Mouse (Mus musculus) intestine, embryonic 15.5 days (tissue): ENCODE measurements around the gene Tdrd1. TPM values are rescaled to one million over a fixed set of nuclear protein-coding genes. Genes with fewer than 3 reads are reported as not detected.

Experiments
- ATAC-seq: fragments of 200-750 bp; cut with Nextera tagmentation; 2 replicates; pipeline ENCODE4 v1.8.0; 2017; ENCODE audit warnings: moderate TSS enrichment, moderate library complexity
- H3K27ac ChIP-seq: fragments of 300-500 bp; sonication (generic); 2 replicates; pipeline ENCODE4 v1.5.1; 2015; ENCODE audit warnings: mild to moderate bottlenecking, inconsistent platforms
- H3K27me3 ChIP-seq: fragments of 300-500 bp; sonication (generic); replicated peaks from 2 replicates; pipeline ENCODE4 v1.6.1; 2015; ENCODE audit warnings: inconsistent platforms
- H3K36me3 ChIP-seq: fragments of 300-500 bp; sonication (generic); 2 replicates; pipeline ENCODE4 v1.6.1; 2015; ENCODE audit warnings: inconsistent platforms
- H3K4me1 ChIP-seq: fragments of 300-500 bp; sonication (generic); replicated peaks from 2 replicates; pipeline ENCODE4 v1.6.1; 2015; ENCODE audit warnings: inconsistent platforms
- H3K4me2 ChIP-seq: fragments of 300-500 bp; sonication (generic); replicated peaks from 2 replicates; pipeline ENCODE4 v1.6.1; 2015; ENCODE audit warnings: mild to moderate bottlenecking, inconsistent platforms
- H3K4me3 ChIP-seq: fragments of 300-500 bp; sonication (generic); replicated peaks from 2 replicates; pipeline ENCODE4 v1.5.1; 2015; ENCODE audit warnings: inconsistent platforms
- H3K9ac ChIP-seq: fragments of 300-500 bp; sonication (generic); 2 replicates; pipeline ENCODE4 v1.6.1; 2015; ENCODE audit warnings: inconsistent platforms
- H3K9me3 ChIP-seq: fragments of 300-500 bp; sonication (generic); 2 replicates; pipeline ENCODE4 v1.6.1; 2016; ENCODE audit warnings: inconsistent platforms
- WGBS: fragments of 180-500 bp; shearing (Covaris S2); methylation state at CpG from one replicate; pipeline ENCODE4 v1.1.7; 2015; 5-methylcytosine and 5-hydroxymethylcytosine counted together
- polyA plus RNA-seq: library from polyadenylated mRNA; unstranded; fragments of >200 nt; fragmentation: Nextera tagmentation; extraction: Ambion mirVana; gene quantifications from 2 replicates; pipeline ENCODE4 v1.2.1, GENCODE M21; 2015

The Tdrd1 gene
- polyA plus RNA-seq, 1 experiment from 2014 or later, result 0.98 TPM

DNA sequence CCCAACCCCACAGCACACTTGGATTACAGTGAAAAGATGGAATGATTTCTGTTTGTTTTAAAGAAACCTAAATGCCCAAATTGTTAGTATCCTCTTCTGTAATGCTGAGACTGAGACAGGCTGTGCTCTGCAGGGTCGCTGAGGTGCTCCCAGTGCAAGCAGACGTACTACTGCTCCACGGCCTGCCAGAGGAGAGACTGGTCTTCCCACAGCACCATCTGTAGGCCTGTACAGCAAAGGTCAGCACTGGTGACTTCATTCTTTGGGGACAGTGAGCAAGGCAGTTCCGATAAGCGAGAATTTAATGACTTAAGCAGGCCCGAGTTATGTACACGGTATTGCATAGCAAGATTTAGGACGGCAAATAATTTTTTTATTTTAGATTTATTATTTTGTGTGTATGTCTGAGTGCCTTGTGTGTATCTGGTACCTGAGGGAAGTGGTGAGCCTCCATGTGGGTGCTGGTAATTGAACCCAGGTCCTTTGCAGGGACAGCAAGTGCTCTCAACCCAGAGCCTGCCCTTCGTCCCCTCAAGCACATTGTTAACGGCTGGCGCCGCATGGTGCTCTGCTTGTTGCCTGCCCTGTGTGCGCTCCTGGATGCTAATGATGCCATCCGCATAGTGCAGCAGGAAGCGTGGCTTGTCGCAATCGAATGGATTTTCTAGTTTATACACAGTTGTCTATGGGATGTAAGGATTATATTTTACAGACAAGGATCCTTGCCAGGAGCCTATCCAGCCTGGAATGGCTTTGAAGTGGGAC is 13.1 kb downstream of the Tdrd1 start:
- H3K4me3 ChIP-seq, result no peak overlapping the region
- no peaks in the 10 kb centered on the region for H3K27me3 ChIP-seq
- no peak for ATAC-seq
- no peak overlapping the region for H3K27ac ChIP-seq
- 64% methylated on average over 17 of the region's 17 CpGs for WGBS
- H3K36me3 ChIP-seq, result no peaks in the 10 kb centered on the region
- H3K4me2 ChIP-seq, result no peak overlapping the region
- no peaks in the 10 kb centered on the region for H3K9me3 ChIP-seq
- no peak overlapping the region for H3K9ac ChIP-seq
- H3K4me1 ChIP-seq, result no peaks in the 10 kb centered on the region

DNA sequence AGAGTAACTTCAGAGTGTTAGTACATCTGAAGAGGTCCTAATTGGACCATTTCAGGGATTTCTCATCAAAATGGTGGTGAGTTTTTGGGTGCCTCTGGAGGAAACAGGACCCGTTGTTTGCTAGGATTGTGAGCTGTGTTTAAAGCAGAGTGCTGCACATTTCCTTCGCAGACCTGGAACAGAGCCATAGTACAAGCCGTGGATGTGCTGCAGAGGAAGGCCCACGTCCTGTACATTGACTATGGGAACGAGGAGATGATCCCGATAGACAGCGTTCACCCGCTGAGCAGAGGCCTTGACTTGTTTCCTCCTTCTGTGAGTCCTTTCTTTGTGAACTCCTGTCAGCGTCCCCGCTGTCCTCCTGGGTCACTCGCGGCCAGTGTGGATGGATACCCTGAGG is 17.0 kb downstream of the Tdrd1 start:
- Histone ChIP-seq H3K27me3 (no peaks in the 10 kb centered on the region), H3K4me2 (no peak overlapping the region), H3K9me3 (no peaks in the 10 kb centered on the region), H3K36me3 (no peaks in the 10 kb centered on the region), H3K4me3 (no peak overlapping the region), H3K9ac (no peak overlapping the region), H3K4me1 (no peaks in the 10 kb centered on the region), H3K27ac (no peak overlapping the region)
- WGBS, result 72% methylated on average over 12 of the region's 12 CpGs
- ATAC-seq, result no peak

DNA sequence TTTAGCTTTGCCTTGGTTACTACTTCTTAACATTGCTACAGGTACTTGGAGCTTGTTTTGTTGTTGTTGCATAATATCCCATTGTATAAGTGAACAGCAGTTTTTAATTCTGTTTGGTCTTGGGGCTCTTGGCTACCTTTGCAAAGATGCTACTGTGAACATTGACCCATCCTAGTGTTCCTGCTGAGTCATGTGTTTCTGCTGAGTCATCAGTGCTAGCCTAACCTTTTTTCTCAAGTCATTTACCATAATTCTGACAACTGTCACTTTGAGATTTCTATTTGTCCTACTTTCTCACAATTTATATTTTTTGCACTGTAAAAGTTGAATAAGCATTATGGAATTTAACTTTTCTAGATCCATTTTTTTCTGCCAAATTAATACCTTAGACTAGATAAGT is 26.6 kb downstream of the Tdrd1 start:
- Histone ChIP-seq H3K36me3 (no peaks in the 10 kb centered on the region), H3K27ac (no peak overlapping the region), H3K4me3 (no peak overlapping the region), H3K9ac (no peak overlapping the region), H3K4me1 (no peaks in the 10 kb centered on the region), H3K27me3 (no peaks in the 10 kb centered on the region), H3K9me3 (no peaks in the 10 kb centered on the region), H3K4me2 (no peak overlapping the region)
- ATAC-seq, result no peak

DNA sequence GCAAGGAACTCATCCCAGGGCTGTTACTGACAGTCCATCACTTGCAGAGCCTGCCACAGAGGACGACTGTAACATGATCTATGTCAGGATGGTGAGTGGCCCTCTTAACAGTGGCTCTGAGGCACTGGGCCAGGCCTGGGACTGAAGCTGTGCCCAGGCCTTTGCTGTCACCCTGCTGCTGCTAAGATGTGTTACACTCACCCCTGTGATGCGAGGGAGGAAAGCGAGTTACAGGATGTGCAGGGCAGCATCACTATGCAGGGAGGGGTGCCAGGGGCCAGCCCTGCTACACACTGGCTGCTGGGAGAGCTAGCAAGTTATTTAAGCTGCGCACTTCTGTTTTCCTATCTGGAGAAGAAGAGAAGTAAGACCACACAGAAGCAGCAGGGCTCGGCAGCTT is 30.4 kb downstream of the Tdrd1 start:
- WGBS, result 37% methylated on average over 5 of the region's 5 CpGs
- Histone ChIP-seq H3K27ac (no peak overlapping the region), H3K27me3 (no peaks in the 10 kb centered on the region), H3K4me1 (no peaks in the 10 kb centered on the region), H3K9me3 (no peaks in the 10 kb centered on the region), H3K4me2 (no peak overlapping the region), H3K36me3 (no peaks in the 10 kb centered on the region), H3K4me3 (no peak overlapping the region), H3K9ac (no peak overlapping the region)
- ATAC-seq, result no peak

DNA sequence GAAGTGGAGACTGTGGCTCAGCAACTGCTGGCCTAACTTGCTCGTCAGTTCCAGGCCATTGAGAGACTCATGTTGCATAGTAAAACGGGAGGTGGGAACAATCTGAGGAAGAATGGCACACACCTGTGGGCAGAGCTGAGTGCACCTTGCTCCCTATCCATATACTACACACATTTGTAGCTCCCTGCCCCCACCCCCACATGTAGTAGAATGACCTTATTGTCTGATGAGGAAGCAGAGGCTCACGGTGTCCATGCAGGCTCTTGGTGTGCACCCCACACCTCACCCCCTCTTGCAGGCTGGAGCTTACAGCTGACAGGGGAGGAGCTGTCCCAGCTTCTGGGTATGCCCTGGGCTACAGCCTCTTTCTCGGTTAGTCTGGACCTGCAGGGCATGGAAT is 41.7 kb downstream of the Tdrd1 start:
- H3K9me3 ChIP-seq, result no peaks in the 10 kb centered on the region
- H3K4me3 ChIP-seq, result no peak overlapping the region
- H3K4me2 ChIP-seq, result no peak overlapping the region
- no peaks in the 10 kb centered on the region for H3K36me3 ChIP-seq
- ATAC-seq, result peak; percentile 51
- H3K27me3 ChIP-seq, result peaks cover 5% of the 10 kb centered on the region
- 63% methylated on average over 4 of the region's 4 CpGs for WGBS
- no peak overlapping the region for H3K9ac ChIP-seq
- no peak overlapping the region for H3K27ac ChIP-seq
- H3K4me1 ChIP-seq, result no peaks in the 10 kb centered on the region

- Histone ChIP-seq H3K4me2 (peak within 1 kb of the TSS; percentile 99), H3K36me3 (no peaks in the 10 kb centered on the region), H3K4me1 (peaks cover 18% of the 10 kb centered on the region), H3K9ac (peak within 1 kb of the TSS; percentile 46), H3K9me3 (no peaks in the 10 kb centered on the region), H3K27me3 (peaks cover 38% of the 10 kb centered on the region), H3K27ac (no peak within 1 kb of the TSS), H3K4me3 (peak within 1 kb of the TSS; percentile 50)
- WGBS, result 2% methylated on average over 71 of the region's 71 CpGs
- ATAC-seq, result peak; percentile 77
These were observed 48.0 kb downstream of the Tdrd1 start, which contains the start of gene Vwa2 for GRCm38 (mm10) chr19:56873816-56874600. TSS of gene Vwa2 (plus strand) at chr19:56874249.

DNA sequence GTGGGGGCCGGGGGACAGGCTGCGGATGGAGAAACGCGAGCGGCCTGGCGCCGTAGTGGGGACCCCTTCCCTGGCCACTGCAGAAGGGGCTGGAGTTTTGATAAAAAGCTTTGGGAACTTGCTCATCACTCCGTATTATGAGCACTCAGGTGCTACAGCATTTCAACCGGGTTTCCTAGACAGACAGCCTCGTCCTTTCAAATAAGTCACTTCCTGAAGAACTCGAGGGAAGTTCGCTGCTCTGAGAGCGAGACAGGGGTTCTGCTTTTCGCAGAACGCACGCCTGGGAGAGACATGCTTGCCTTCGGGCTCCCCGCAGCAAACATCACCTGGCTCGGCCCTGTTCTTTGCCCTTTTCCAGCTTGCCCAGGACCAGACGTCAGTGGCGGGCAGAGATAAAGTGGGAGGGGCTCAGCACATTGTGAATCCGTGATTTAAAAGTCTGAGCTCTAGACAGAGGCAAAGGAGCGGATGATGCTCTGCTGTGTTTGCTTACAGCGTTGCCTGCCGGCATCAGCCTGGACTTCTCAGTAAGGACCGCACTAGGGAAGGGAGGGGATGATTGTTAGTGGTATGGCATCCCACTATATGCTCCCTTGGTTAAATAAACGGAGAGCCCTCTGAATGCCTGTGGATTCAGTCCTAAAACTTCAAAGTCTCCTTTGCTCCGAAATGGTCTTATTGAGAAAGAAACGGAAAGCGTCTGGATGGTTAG is 48.7 kb downstream of the Tdrd1 start:
- 7% methylated on average over 30 of the region's 30 CpGs for WGBS
- H3K27me3 ChIP-seq, result peaks cover 38% of the 10 kb centered on the region

DNA sequence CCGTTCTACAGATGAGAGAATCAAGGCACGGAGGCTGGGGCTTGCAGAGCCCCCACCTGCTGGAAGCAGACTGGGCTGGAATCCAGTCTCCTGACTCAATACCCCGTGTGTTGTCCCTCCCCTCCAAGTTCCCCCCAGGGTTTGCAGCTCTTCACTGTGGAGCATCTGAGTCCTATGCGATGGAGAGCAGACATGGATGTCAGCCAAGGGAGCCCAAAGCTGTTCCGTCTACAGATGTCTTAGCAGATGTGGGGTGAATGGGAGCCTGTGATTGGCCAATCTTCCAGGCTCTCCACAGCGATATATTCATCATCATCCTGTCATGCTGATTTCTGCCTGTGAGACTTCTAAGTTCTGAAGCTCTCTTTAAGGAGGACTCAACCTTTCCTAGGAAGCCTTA is 51.4 kb downstream of the Tdrd1 start:
- H3K9ac ChIP-seq, result no peak overlapping the region
- H3K9me3 ChIP-seq, result no peaks in the 10 kb centered on the region
- H3K4me3 ChIP-seq, result no peak overlapping the region
- no peak overlapping the region for H3K27ac ChIP-seq
- peaks cover 18% of the 10 kb centered on the region for H3K4me1 ChIP-seq
- H3K27me3 ChIP-seq, result peaks cover 36% of the 10 kb centered on the region
- no peak overlapping the region for H3K4me2 ChIP-seq
- ATAC-seq, result peak; percentile 55; the same call in 1 of the 2 replicates
- WGBS, result 51% methylated on average over 6 of the region's 6 CpGs
- no peaks in the 10 kb centered on the region for H3K36me3 ChIP-seq

More for the DNA sequence above, 48.7 kb downstream of the Tdrd1 start:
- no peaks in the 10 kb centered on the region for H3K36me3 ChIP-seq
- H3K9ac ChIP-seq, result peak overlapping the region; percentile 46
- H3K9me3 ChIP-seq, result no peaks in the 10 kb centered on the region
- peak overlapping the region; percentile 50 for H3K4me3 ChIP-seq
- H3K27ac ChIP-seq, result no peak overlapping the region
- peak; percentile 41 for ATAC-seq
- H3K4me1 ChIP-seq, result peaks cover 18% of the 10 kb centered on the region
- peak overlapping the region; percentile 99 for H3K4me2 ChIP-seq

- ATAC-seq, result no peak
- WGBS, result 58% methylated on average over 10 of the region's 10 CpGs
- Histone ChIP-seq H3K9me3 (no peaks in the 10 kb centered on the region), H3K27me3 (no peaks in the 10 kb centered on the region; the same call in 1 of the 2 replicates), H3K36me3 (no peaks in the 10 kb centered on the region), H3K4me3 (no peak overlapping the region), H3K27ac (no peak overlapping the region), H3K9ac (no peak overlapping the region), H3K4me2 (no peak overlapping the region), H3K4me1 (0 out of 2 replicates have a peak, but pooled peaks cover 8% of the 10 kb centered on the region)
These were observed 61.9 kb downstream of the Tdrd1 start for GRCm38 (mm10) chr19:56887879-56888278.

DNA sequence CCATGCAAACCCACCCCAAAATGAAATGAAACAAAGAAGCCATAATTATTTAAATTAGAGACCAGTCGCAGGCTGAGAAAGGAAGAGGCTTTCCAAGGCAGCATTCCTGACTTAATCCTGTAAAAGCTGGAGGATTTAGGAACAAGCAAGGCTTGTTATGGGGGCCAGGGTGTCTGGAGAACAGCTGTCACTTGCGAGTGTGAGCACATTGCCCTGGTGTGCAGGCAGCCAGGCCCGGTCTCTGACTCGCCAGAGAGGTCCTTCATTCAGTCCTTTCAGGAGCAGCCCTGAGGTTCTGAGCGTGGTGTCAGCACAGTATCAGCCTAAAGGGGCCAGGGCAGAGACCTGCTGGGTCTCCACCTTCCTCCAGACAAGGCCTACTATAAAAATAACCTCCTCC is 62.6 kb downstream of the Tdrd1 start:
- no peak for ATAC-seq
- Histone ChIP-seq H3K9ac (no peak overlapping the region), H3K4me2 (no peak overlapping the region), H3K4me3 (no peak overlapping the region), H3K9me3 (no peaks in the 10 kb centered on the region), H3K4me1 (0 out of 2 replicates have a peak, but pooled peaks cover 8% of the 10 kb centered on the region), H3K27me3 (no peaks in the 10 kb centered on the region; the same call in 1 of the 2 replicates), H3K27ac (no peak overlapping the region), H3K36me3 (no peaks in the 10 kb centered on the region)
- WGBS, result 49% methylated on average over 5 of the region's 5 CpGs

- H3K36me3 ChIP-seq, result no peaks in the 10 kb centered on the region
- H3K9ac ChIP-seq, result no peak overlapping the region
- no peak overlapping the region for H3K4me2 ChIP-seq
- 0 out of 2 replicates have a peak, but pooled peaks cover 8% of the 10 kb centered on the region for H3K4me1 ChIP-seq
- ATAC-seq, result no peak
- 55% methylated on average over 2 of the region's 2 CpGs for WGBS
- H3K4me3 ChIP-seq, result no peak overlapping the region
- H3K27ac ChIP-seq, result no peak overlapping the region
- no peaks in the 10 kb centered on the region for H3K9me3 ChIP-seq
- H3K27me3 ChIP-seq, result no peaks in the 10 kb centered on the region; the same call in 1 of the 2 replicates
These were observed 65.4 kb downstream of the Tdrd1 start for GRCm38 (mm10) chr19:56891438-56891837.

DNA sequence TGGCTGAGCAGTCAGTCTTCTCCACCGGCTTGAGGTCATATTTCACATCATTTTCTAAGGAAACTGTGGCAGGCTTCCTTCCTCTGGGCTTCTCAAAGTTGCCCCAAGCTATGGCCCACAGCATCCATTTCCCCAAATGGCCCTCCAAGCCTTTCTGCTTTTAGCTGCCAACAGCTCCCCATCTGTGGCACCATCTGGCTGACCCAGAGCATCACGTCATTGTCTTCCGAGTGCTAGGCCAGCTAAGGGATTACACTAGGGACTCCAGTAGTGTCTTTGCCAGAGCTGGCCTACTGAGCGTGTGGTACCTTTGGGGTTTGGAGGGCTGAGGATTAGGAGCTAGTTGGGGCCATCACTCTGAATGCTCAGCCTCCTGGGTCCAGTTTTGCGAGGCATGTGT is 66.6 kb downstream of the Tdrd1 start:
- H3K27ac ChIP-seq, result no peak overlapping the region
- H3K4me2 ChIP-seq, result no peak overlapping the region
- no peaks in the 10 kb centered on the region; the same call in 1 of the 2 replicates for H3K27me3 ChIP-seq
- 92% methylated on average over 5 of the region's 5 CpGs for WGBS
- 0 out of 2 replicates have a peak, but pooled peaks cover 8% of the 10 kb centered on the region for H3K4me1 ChIP-seq
- H3K9ac ChIP-seq, result no peak overlapping the region
- H3K36me3 ChIP-seq, result no peaks in the 10 kb centered on the region
- no peak overlapping the region for H3K4me3 ChIP-seq
- ATAC-seq, result no peak
- H3K9me3 ChIP-seq, result no peaks in the 10 kb centered on the region
